Mouse (Mus musculus): ENCODE measurements around the gene Hoxa3. TPM values are rescaled to one million over a fixed set of nuclear protein-coding genes. Genes with fewer than 3 reads are reported as not detected.
A peak's percentile ranks its signal among the peaks of the same experiment; 100 is the strongest.

The Hoxa3 gene
- total RNA-seq, 2 experiments from 2014 or later = not detected

DNA sequence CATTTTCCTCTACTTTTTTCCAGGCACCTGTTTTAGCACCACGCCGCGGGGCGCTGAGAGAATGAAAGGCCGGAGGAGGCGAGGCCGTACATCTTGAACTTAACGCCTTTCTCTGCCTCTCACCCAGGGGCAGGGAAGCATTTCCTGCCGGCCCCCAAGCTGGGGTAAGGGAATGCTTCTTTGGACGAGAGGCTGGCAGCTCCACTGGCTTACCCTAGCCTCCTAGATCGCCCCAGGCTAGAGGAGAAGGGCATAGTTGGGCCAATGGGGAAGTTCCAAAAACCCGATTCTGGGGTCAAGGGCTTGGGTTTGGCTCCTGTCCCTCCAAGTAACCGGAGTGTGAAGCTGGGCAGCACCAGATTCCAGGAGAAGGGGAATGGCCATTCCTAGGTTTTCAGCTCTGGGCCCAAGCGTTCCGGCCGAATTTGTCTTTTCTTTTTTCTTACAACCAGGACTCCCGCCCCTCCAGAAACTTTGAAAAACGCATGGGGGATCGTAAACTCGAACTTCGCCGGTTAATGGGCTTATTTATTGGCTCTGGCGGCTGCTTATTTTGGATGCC lies 19.9 kb upstream of the Hoxa3 start:
- no peak for DNase-seq (ENCODE audit: low spot score in 2 of 2)

DNA sequence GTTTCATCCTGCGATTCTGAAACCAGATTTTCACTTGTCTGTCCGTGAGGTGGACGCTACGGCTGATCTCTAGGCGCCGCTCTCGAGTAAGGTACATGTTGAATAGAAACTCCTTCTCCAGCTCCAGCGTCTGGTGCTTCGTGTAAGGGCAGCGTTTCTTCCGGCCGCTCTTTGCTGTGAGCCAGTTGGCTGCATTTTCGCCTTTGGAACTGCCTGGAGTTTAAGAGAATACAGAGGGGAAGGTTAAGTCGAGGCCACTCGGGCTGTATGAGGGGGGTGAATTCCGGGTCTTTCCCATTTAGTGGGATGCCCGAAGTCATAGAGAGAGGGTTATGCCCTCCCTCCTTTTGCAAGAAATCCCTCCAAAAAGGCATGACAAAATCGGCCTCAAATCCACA lies 19.4 kb upstream of the Hoxa3 start:
- no peak for DNase-seq (ENCODE audit: low spot score in 2 of 2)

DNA sequence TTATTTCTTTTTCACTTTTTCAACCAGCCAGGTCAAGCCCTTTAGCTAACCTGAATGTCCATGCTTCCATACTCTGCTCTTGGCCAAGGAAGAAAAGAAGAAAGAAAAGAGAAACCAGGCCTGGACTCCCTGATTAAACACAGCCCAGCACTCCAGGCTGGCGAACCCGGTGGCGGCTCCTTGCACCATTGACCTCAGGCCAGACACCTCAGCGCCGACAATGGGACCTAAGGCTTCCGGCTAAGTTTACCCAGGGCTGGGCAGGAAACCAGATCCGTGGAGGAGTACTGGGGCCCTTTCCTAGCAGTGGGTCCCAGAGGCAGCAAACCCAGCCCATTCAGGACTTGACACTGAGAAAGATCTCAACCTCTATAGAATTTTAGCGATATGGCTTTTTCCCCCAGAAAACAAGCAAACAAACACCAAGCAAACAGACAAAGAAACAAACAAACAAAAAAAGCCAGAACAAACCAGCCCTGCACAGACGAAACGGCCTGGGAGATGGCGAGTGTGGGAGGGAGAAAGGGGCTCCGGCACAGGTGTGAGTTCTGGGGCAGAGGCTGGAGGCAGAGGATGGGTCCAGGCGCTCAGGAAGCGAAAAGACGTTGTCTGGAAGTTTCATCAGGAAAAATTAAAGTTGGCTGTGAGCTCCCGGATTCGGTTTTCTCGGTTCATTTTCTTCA lies 18.9 kb upstream of the Hoxa3 start:
- no peak for DNase-seq (ENCODE audit: low spot score in 2 of 2)

DNA sequence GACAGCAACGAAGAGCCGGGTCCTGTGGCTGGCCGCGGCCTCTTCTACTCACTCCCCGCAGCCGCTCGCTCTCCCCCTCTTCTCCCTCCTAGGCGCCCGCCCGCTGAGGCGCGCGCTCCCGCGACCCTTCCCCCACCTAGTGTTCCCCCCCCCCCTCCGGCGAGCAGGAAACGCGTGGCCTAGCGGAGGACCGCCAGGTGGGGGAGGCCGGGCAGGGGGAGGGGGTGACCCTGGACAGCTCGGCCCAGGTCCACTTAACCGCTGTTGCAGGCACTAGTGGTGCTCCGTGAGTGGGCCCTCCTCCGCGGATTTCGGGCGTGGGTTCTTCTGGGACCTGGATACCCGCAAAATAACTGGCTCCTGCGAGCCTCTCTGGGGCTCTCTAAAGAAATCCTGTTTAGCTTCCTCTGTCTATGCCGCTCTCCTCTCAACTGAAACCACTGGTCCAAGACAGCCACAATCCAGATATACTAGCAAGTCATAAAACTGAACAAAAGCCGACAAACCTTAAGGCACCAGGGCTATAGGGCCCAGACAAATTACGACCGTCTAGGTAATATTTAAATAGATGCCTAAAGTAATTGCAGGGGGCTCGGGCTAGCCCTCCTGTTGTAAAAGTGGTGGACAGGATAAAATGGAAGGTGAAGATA lies 17.5 kb upstream of the Hoxa3 start, which contains the start of gene Hoxa9:
TSS of gene Hoxa9 (minus strand) at position 574 of the 650 bp plus-strand sequence.
- DNase-seq (ENCODE audit: low spot score in 2 of 2) = no peak

DNA sequence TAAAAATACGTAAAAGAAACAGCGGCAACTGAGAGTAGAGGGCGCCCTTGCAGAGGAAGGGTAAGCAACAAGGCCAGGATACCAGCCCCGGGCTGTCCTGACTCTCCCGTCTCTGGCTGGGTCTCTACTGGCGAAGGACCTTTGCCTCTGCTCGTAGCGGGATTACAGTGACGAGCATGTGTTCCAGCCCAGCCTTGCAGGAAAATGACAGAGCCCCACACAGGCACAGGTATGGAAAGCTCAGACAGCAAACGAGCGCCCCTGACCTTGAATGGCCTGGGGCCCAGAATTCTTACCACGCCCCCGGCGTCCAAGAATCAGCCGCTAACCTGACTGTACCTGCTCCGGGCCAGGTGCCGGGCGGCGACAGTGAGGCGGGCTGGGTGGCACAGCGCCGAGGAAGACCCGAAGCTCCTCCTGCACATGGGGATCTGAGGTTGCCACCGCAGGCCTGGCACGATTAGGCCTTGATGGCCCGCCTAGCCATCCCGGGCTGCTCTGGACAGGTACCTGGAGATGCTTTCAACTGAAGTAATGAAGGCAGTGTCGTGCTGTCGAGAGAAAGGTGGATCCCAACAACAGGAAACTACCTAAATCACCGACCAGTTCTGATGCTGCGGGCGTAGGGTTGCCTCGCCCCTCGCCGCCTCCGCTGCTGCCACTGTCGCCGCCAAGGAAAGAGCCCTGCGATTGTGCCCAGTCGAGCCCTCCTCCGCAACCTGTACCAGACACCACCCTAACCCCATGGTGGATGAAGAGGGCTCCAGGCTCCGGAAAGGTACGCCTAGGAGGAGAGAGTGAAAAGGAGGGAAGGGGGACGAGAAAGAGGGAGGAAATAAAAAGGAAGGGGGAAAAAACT lies 16.7 kb upstream of the Hoxa3 start:
- no peak for DNase-seq (ENCODE audit: low spot score in 2 of 2)

DNA sequence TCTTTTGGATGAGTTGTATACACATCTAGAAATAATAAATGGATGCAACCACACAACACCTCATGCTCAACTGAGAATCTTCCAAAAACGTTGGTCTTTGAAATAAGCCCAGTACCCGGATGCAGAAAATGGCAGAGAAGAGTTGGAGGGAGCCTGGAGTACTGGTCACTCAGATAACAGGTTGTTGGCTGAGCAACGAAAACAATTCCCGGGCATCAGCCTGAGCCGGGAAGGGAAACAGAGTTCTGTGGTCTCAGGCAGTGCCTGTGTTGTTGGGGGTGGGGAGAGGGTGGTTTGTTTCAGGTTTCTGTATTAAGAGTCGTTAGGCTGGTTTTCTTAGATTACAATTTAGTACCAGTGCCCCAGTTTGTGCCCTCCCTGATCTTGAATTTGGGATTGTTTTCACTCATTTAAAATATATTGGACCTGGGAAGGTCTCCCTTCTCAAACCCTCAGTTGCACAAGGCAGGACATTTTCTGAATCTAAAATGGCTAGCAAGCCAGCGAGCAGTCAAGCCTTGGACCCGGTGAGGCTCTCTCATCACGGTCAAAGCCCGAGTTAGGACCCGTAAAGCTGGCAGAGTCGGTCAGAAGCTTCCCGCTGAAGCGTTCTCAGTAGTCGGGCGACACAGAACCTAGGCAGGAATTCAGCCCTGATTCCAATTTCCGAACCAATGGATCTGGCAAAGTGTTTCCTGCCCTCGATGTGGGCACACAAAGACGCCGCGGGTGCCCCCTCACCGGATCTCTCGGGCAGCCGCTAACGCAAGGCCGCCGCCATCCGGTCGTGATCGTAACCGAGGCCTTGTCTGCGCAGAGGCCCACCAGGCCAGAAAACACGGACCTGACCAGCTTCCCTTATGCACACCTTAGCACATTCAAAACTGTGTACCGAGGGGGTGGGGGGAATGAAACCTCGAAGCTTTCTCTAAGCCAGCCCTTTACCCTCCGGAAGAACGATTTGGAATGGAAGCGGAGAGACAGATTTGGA lies 15.6 kb upstream of the Hoxa3 start:
- no peak for DNase-seq (ENCODE audit: low spot score in 2 of 2)

DNA sequence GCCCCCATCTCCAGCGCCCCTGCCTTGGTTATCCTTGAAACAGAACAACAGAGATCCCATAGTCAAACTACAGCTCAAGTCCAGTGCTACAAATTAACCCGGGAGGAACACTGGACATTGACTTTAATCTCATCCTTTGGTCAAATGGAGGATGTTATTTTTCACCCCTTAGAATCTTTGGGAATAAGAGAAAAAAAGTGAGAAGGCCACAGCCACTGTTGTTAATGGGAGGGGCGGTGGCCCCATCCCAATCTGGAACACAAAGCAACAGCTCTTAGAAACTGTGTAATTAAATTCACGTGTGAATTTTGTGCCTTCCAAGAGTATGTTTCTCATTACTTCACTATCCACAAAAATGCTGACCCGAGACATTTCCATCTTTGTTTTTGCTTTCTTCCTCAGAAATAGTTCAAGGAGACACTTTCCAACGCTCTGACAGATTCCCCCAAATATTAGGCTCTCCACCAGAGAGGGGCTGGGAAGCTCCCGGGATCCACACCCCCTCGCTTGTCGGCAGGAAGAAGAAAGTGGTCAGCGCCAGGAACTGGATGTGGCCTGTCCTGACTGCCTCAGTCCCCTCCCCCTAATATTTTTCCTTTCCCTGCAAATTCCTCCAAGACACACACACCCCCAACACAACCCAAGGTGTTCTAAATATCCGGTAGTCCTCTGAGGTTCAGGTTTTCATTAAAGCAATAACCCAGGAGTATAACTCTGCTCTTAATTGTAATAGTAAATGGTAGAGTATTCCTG lies 14.5 kb upstream of the Hoxa3 start:
- no peak for DNase-seq (ENCODE audit: low spot score in 2 of 2)

DNA sequence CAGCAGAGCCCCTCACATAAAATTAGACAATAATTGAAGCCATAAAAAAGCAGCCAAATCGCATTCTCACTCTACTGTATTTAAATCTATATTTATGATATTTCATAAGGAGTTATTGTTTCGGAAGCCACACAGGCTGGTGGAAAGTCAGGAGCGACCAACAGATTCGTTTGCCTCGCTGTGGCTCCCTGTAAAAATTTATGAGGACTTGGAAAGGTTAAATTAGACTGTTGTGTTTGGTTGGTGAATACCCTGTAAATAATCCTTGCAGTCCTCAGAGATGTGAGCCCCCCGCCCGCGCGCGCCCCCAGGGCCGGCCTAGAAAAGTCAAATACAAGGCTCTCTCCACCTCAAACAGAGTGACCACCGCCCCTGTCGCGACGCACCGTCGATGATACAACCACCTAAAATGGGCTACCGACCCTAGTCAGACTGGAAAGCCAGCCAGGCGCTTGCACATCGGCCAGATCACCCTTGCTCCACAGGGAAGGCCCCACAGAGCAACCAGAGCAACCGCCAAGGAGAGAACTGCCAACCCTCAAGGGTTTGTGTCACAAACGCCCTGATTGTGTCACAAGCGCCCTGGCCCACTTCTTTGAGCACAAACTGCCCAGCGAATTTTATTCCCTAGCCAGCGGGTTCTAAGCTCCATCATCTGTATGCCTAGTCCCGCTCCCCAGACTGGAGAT lies 13.6 kb upstream of the Hoxa3 start:
- no peak for DNase-seq (ENCODE audit: low spot score in 2 of 2)

DNA sequence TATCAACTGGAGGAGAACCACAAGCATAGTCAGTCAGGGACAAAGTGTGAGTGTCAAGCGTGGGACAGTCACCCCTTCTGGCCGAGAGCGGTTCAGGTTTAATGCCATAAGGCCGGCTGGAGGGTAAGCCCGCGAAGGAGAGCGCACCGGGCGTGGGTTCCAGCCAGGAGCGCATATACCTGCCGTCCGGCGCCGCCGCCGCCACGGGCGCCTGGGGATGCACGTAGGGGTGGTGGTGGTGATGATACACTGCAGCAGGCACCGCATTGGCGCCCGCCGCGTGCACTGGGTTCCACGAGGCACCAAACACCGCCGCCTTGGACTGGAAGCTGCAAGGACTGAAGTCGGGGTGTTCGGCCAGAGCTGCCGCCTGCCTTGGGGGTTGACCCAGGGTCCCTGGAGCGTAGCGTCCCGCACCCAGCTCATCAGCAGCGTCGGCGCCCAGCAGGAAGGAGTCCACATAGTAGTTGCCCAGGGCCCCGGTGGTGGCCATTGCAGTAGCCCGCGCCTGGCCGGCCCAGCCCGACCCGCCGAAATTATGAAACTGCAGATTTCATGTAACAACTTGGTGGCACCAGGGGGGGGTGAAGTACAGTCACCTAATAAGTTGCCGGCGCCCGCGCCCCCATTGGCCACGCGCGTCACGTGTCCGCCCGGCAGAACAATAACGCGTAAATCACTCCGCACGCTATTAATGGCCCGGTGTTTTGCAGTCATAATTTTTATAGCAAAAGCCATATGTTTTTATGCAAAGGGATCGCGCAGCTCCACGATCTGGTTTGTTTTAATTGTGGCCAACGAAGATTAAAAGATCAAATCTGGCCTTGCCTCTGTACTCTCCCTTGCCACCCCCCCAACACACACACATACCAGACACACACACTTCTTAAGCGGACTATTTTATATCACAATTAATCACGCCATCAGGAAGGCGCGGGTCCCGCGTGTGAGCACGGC lies 12.8 kb upstream of the Hoxa3 start:
- no peak for DNase-seq (ENCODE audit: low spot score in 2 of 2)

DNA sequence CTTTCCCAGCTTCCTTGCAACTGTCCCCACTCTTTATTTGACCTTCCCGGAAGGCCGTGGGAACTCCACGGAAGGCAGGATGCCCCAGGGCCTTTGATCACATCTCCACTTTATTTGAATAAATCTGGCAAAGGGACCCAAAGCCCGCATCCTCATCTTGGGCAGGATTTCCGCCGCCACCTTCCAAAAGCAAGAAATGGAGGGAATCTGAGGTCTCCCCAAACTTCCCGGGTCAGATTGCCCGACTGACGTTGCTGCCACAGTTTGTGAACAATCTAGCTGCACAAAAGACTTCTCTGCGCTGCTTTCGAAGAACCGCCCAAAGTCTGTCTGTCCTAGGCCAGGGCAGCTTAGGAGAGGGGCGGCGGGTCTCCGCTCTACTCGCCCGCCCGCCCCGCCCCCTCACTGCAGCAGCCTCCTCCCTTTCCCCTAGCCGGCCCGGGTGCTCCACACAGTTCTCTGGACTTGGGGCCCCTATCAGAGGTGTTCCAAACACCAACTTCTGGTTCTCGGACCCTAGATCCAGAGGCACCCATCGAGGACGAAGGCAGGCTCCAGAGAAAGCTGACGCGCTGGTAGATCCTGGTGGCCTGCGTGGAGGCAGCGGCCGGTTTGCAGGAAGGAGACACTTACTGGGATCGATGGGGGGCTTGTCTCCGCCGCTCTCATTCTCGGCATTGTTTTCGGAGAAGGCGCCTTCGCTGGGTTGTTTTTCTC lies 11.9 kb upstream of the Hoxa3 start:
- no peak for DNase-seq (ENCODE audit: low spot score in 2 of 2)

DNA sequence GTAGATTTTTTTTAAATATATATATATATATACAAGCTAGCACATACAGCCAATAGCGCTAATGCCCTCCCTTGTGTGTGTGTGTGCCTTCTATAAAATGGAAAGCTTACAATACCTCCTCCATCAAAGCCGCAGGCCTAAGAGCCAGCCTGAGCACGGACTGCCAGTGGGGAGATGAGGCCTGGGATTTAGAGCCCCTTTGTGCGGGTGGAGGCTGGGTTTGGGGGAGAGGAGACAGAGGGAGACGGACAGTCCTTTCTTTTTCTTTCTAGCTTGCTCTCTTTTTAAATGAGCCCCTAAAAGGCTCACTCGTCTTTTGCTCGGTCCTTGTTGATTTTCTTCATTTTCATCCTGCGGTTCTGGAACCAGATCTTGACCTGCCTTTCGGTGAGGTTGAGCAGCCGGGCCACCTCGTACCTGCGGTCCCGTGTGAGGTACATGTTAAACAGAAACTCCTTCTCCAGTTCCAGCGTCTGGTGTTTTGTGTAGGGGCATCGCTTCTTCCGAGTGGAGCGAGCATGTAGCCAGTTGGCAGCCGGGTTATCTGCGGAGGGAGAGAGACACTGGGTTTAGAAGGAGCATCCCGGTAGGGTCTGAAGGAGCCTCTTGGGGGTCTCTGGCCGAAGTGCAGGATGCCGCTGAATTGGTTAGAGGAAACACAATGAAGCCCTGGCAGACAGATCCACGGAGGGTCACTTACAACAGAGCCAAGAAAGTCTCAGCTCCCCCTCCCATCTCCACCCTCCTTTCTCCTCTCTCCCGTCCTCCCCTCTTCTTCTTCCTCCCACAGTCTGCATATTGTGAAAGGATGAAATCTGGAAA lies 11.0 kb upstream of the Hoxa3 start:
- DNase-seq (ENCODE audit: low spot score in 2 of 2) = no peak

DNA sequence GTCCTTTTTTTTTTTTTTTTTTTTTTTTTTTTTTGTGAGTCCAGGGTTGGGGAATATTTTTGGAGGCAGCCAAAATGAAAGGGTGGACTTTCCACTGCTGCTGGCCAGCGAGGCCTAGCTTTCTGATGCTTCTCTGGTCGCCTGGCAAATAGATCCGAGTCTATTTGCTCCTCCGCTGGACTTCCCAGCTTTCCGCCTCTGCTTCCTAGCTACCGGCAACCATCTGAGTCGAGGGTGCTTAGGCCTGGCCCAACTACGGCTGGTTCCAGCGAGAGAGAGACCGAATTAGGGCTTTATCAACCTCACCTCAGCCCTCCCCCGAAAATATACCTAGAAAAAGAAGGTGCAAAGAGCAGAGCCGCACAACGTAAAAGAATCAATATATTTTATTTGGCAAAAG lies 9.6 kb upstream of the Hoxa3 start:
- no peak for DNase-seq (ENCODE audit: low spot score in 2 of 2)

DNA sequence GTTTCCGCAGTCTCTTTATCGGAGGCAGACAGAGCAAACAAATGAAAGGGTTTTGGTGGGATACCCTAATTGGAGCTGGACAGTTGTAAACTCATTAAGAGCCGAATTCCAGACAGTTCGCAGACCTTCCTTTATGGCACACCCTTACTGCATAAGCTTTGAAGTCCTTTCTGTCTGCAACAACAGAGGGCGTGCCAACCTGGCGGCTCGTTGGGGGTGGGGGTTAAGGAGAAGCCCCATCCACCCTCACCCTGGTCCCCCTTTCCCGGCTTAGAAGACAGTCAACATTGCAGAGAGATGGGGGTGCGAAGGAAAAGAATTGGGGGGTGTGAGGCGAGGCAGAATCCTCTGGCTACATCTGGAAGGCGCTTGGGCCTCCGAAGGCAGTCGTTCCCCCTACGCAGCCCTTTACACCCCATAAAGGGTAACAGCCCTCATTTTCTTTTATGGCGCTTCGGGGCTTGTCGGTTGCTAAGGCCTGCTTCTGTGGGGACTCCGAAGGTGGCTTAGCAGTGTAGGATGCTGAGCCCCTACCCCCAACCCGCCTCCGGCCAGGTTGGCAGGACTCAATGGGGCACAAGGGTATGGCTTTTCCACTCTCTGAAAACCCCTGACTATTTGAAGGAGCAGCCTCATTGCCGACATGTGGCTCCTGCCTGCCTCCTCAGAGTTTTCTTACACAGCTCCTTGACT lies 9.0 kb upstream of the Hoxa3 start:
- DNase-seq (ENCODE audit: low spot score in 2 of 2) = no peak

DNA sequence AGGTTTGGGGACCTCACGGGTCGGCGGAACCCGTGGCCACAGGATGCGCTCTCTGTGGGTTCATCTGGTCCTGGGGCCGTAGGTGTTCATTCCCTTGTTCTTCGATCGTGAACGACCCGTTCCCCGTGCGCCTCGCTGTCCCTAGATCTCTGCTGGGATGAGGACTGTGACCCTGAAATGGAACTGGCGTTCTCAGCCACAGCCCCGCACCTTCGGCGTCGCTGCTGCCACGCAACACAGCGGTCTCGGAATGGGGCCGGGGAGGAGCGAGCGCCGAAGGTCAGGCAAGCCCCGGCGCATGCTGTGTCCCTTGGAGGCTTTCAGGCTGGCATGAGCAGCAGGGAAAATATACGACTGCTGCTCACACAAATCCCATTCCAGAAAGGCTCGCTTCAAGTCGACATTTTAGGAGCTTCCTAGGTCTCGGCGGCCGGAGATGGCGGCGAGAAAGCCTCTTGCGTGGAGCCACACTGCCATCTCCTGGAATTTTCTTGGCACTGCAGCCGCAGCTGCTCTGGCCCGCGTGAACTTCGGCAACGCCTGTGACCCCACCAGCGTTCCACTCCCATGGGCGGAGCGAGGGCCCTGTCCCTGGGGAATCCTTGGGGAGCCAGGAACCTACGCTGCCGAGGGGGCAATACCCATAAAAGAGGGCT lies 8.3 kb upstream of the Hoxa3 start, which contains the start of gene Hoxa7:
TSS of gene Hoxa7 (minus strand) at position 518 of the 656 bp plus-strand sequence.
- peak; percentile 73 to 88 for DNase-seq (ENCODE audit: low spot score in 2 of 2)

DNA sequence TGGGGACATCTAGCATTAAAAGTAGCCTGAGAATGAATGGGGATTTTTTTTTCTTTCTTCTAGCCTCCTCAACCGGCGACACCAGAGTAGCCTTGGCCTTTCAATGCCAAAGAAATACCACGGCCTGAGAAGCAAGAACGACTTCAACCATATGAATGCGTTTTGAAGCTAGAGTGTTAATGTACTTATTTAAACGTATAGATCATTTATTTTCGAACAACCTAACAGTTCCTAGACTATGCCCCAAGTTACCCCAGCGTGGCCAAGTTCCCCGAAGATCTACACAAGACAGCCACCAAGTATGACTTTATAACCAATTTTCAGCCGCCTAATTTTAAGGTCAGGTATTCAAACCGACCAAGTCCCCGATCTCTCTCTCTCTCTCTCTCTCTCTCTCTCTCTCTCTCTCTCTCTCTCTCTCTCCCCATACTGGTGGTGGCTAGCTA lies 7.8 kb upstream of the Hoxa3 start:
- DNase-seq (ENCODE audit: low spot score in 2 of 2) = no peak
